ENCODE assay signal across 9 mouse cellular contexts in the genomic region with DNA sequence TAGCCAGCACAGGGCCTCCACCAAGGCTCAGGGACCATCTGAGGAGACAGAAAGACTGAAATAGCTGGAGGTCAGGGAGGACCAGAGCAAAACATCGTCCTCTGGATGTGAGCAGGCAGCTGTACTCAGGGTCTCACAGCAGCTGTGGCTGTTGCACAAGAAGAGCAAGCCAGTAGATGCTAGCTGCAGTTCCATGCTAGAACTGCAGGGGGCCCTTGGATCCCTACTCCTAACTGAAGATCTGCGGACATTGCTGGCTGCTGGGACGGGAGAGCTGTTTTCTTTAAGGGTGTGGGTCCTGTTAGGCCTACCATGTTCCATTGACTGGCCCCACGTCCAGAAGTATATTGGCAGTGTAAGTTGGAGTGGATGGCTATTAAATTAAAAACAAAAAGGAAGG.
DNase-seq lines count a peak whose midpoint lies in the region; ATAC-seq lines count a peak whose summit lies in the region.
"Had no signal": no experiment of that assay in that cellular context is flagged by ENCODE, and none has a peak within 500 bp of the region (broad histone marks: within the 10 kb centered on the region; RNA-seq: fewer than 3 reads in every experiment).

No protein-coding gene starts in this region.

- H3K27me3 ChIP-seq in embryonic facial prominence, embryonic 11.5 days (ENCODE audit: control insufficient read depth, insufficient read depth, low read length) = no peaks in the 10 kb centered on the region

- no peak overlapping the region for H3K4me3 ChIP-seq in embryonic facial prominence, embryonic 11.5 days (ENCODE audit: low read depth, low read length)

- DNase-seq in layer of hippocampus, adult 11-12 months (ENCODE audit: low spot score) = peak; percentile 33
- DNase-seq in layer of hippocampus, adult 18-20 months (ENCODE audit: low spot score in 2 of 2) = no peak
- peak; percentile 49 for DNase-seq in T-cell, adult 2 months (ENCODE audit: low spot score)
- peak; percentile 50 for DNase-seq in embryonic facial prominence, embryonic 11.5 days (ENCODE audit: low spot score)
- peak; percentile 59 to 80 for DNase-seq in kidney, postnatal 36 days
- DNase-seq in naive thymus-derived CD4-positive, alpha-beta T cell, adult 2 months (ENCODE audit: low read depth) = peak; percentile 78
- DNase-seq in Muller cell, postnatal 12 days (ENCODE audit: inconsistent ontology term) = no peak
- no peak for DNase-seq in layer of hippocampus, postnatal 14 days (ENCODE audit: low spot score in 2 of 2)

- no peaks in the 10 kb centered on the region for H3K4me1 ChIP-seq in embryonic facial prominence, embryonic 11.5 days (ENCODE audit: control insufficient read depth, insufficient read depth, low read length)

- WGBS in embryonic facial prominence, embryonic 11.5 days = 55% methylated on average over 4 of the region's 4 CpGs

- H3K9me3 ChIP-seq in embryonic facial prominence, embryonic 11.5 days (replicated peaks; ENCODE audit: control insufficient read depth, low read length) = no peaks in the 10 kb centered on the region

- no peak overlapping the region for H3K9ac ChIP-seq in embryonic facial prominence, embryonic 11.5 days (replicated peaks; ENCODE audit: low read length)

- no peak overlapping the region for H3K27ac ChIP-seq in embryonic facial prominence, embryonic 11.5 days (replicated peaks; ENCODE audit: low read depth, low read length)
- H3K27ac ChIP-seq: macrophage had no signal

- ATAC-seq in embryonic facial prominence, embryonic 11.5 days (replicated peaks; ENCODE audit: insufficient number of reproducible peaks, low FRiP score, low TSS enrichment, low read depth) = no peak

- no peaks in the 10 kb centered on the region for H3K36me3 ChIP-seq in embryonic facial prominence, embryonic 11.5 days (replicated peaks; ENCODE audit: control insufficient read depth, insufficient read depth, low read depth, low read length)

- no peak overlapping the region for H3K4me2 ChIP-seq in embryonic facial prominence, embryonic 11.5 days (ENCODE audit: low read depth, low read length)

Comparison
In these comparisons a context has a peak if more than half of its experiments do, and no peak if none do; other contexts are left out.
1. DNase-seq: peak in layer of hippocampus, adult 11-12 months (single experiment), T-cell, adult 2 months (single experiment), embryonic facial prominence, embryonic 11.5 days (single experiment), kidney, postnatal 36 days (2 of 2) and naive thymus-derived CD4-positive, alpha-beta T cell, adult 2 months (single experiment); none in layer of hippocampus, adult 18-20 months (0 of 2), Muller cell, postnatal 12 days (single experiment) and layer of hippocampus, postnatal 14 days (0 of 2).